Comparison of ENCODE assay signal across 16 mouse cellular contexts in genomic region chr4:63344295-63344694, GRCm38 (mm10). TPM values are rescaled to one million over a fixed set of nuclear protein-coding genes. Genes with fewer than 3 reads are reported as not detected.
DNase-seq lines count a peak whose midpoint lies in the region; ATAC-seq and TF ChIP-seq lines count a peak whose summit lies in the region.
"Had no signal": no experiment of that assay in that cellular context is flagged by ENCODE, and none has a peak within 500 bp of the region (broad histone marks: within the 10 kb centered on the region; RNA-seq: fewer than 3 reads in every experiment).

Gene Orm1 (plus strand): TSS chr4:63344560.

- peaks cover 2% of the 10 kb centered on the region; the same call in 1 of the 2 replicates for H3K79me2 ChIP-seq in liver, adult 2 months (ENCODE audit: control insufficient read depth, insufficient read depth, low read length)

- no peak within 1 kb of the TSS for H3K4me2 ChIP-seq in liver, embryonic 12.5 days
- H3K4me2 ChIP-seq in stomach, embryonic 15.5 days = no peak within 1 kb of the TSS
- no peak within 1 kb of the TSS for H3K4me2 ChIP-seq in intestine, postnatal 0 days (replicated peaks; ENCODE audit: low read depth)
- H3K4me2 ChIP-seq: forebrain, embryonic 13.5 days; liver, embryonic 13.5 days; midbrain, embryonic 11.5 days had no signal

- H3K36me3 ChIP-seq in liver, adult 2 months (ENCODE audit: control insufficient read depth, insufficient read depth, low read length) = 0 out of 2 replicates have a peak, but pooled peaks cover 2% of the 10 kb centered on the region
- H3K36me3 ChIP-seq in liver, embryonic 12.5 days = no peaks in the 10 kb centered on the region
- H3K36me3 ChIP-seq in stomach, embryonic 15.5 days = no peaks in the 10 kb centered on the region
- no peaks in the 10 kb centered on the region for H3K36me3 ChIP-seq in intestine, postnatal 0 days (ENCODE audit: control insufficient read depth, insufficient read depth)
- H3K36me3 ChIP-seq: liver, embryonic 13.5 days had no signal

- TF ChIP-seq CTCF in liver, adult 2 months (IDR thresholded peaks at IDR 0.05; ENCODE audit: low read depth, low read length) = no peak
- no peak for TF ChIP-seq CTCF in intestine, postnatal 0 days (IDR thresholded peaks at IDR 0.05; ENCODE audit: low read depth)

- peak; percentile 85 for TF ChIP-seq POLR2A in liver, adult 2 months (IDR thresholded peaks at IDR 0.05; ENCODE audit: extremely low read depth, insufficient read depth, low read length)

- peak within 1 kb of the TSS; percentile 57 for H3K4me3 ChIP-seq in liver, adult 2 months (ENCODE audit: insufficient read depth, low read depth, low read length)
- H3K4me3 ChIP-seq in liver, embryonic 12.5 days = no peak within 1 kb of the TSS
- H3K4me3 ChIP-seq in stomach, embryonic 15.5 days (replicated peaks) = no peak within 1 kb of the TSS
- no peak within 1 kb of the TSS for H3K4me3 ChIP-seq in intestine, postnatal 0 days (ENCODE audit: low read depth, low read length)
- H3K4me3 ChIP-seq: forebrain, embryonic 13.5 days; liver, embryonic 13.5 days had no signal

- 27% methylated on average over 8 of the region's 8 CpGs for WGBS in liver, adult 2 months
- 66% methylated on average over 8 of the region's 8 CpGs for WGBS in liver, embryonic 12.5 days (ENCODE audit: insufficient replicate concordance)
- WGBS in stomach, embryonic 15.5 days = 82% methylated on average over 8 of the region's 8 CpGs
- WGBS in intestine, postnatal 0 days = 80% methylated on average over 8 of the region's 8 CpGs

- peak within 1 kb of the TSS; percentile 91 for H3K27ac ChIP-seq in liver, adult 2 months (replicated peaks; ENCODE audit: insufficient read depth, low read depth, low read length)
- no peak within 1 kb of the TSS for H3K27ac ChIP-seq in liver, embryonic 12.5 days
- peak within 1 kb of the TSS; percentile 41 for H3K27ac ChIP-seq in stomach, embryonic 15.5 days
- H3K27ac ChIP-seq in intestine, postnatal 0 days (ENCODE audit: low read depth, low read length) = no peak within 1 kb of the TSS
- H3K27ac ChIP-seq: forebrain, embryonic 13.5 days; liver, embryonic 13.5 days had no signal

- peak; percentile 98 for DNase-seq in liver, adult 2 months (ENCODE audit: extremely low read depth, low read depth, low spot score)
- DNase-seq in adipocyte (ENCODE audit: low spot score) = peak; percentile 96
- DNase-seq in gonadal fat pad, adult 2 months (ENCODE audit: low read depth) = peak; percentile 87
- no peak for DNase-seq in heart, postnatal 4 days
- DNase-seq: embryo, embryonic 11 days; gastrocnemius, postnatal 10 days; heart, postnatal 10 days; liver, embryonic 13.5 days; right cerebral cortex, adult 18-20 months; thymus, postnatal 4 days had no signal

- H3K9me3 ChIP-seq in liver, embryonic 12.5 days (replicated peaks) = no peaks in the 10 kb centered on the region
- no peaks in the 10 kb centered on the region for H3K9me3 ChIP-seq in stomach, embryonic 15.5 days
- no peaks in the 10 kb centered on the region for H3K9me3 ChIP-seq in intestine, postnatal 0 days (ENCODE audit: control insufficient read depth)
- H3K9me3 ChIP-seq: forebrain, embryonic 13.5 days; liver, embryonic 13.5 days had no signal

- H3K4me1 ChIP-seq in liver, adult 2 months (ENCODE audit: control insufficient read depth, insufficient read depth, low read length) = peaks cover 29% of the 10 kb centered on the region
- H3K4me1 ChIP-seq in liver, embryonic 12.5 days = no peaks in the 10 kb centered on the region
- no peaks in the 10 kb centered on the region for H3K4me1 ChIP-seq in stomach, embryonic 15.5 days
- H3K4me1 ChIP-seq in intestine, postnatal 0 days (replicated peaks; ENCODE audit: control insufficient read depth, insufficient read depth, low read length) = no peaks in the 10 kb centered on the region
- H3K4me1 ChIP-seq: forebrain, embryonic 13.5 days; liver, embryonic 13.5 days had no signal

- H3K27me3 ChIP-seq in liver, adult 2 months (ENCODE audit: control insufficient read depth, insufficient read depth, low read length) = no peaks in the 10 kb centered on the region
- H3K27me3 ChIP-seq in liver, embryonic 12.5 days (replicated peaks) = 0 out of 2 replicates have a peak, but pooled peaks cover 5% of the 10 kb centered on the region
- no peaks in the 10 kb centered on the region for H3K27me3 ChIP-seq in stomach, embryonic 15.5 days (replicated peaks)
- H3K27me3 ChIP-seq in intestine, postnatal 0 days (replicated peaks; ENCODE audit: control insufficient read depth, insufficient read depth, low read length) = no peaks in the 10 kb centered on the region
- H3K27me3 ChIP-seq: forebrain, embryonic 13.5 days; liver, embryonic 13.5 days had no signal

- ATAC-seq in liver, embryonic 12.5 days = no peak
- ATAC-seq in stomach, embryonic 15.5 days (ENCODE audit: insufficient read depth, low FRiP score, low read depth) = no peak
- no peak for ATAC-seq in inflammation-experienced regulatory T-cells, adult 6 months
- ATAC-seq in intestine, postnatal 0 days = no peak
- ATAC-seq: forebrain, embryonic 13.5 days had no signal

- peak within 1 kb of the TSS; percentile 92 for H3K9ac ChIP-seq in liver, adult 2 months (ENCODE audit: low read depth, low read length)
- H3K9ac ChIP-seq in liver, embryonic 12.5 days = no peak within 1 kb of the TSS
- H3K9ac ChIP-seq in stomach, embryonic 15.5 days = no peak within 1 kb of the TSS
- no peak within 1 kb of the TSS for H3K9ac ChIP-seq in intestine, postnatal 0 days (ENCODE audit: low read depth, low read length)
- H3K9ac ChIP-seq: forebrain, embryonic 13.5 days; liver, embryonic 13.5 days had no signal

RNA-seq across cellular contexts. Expression of gene Orm1, which starts in this region (rescaled TPM):
- 1,235 and 2,595 TPM in 2 replicates for total RNA-seq in liver, adult 2 months (2014; rRNA removed)
- polyA plus RNA-seq in liver, adult 2 months (2012; rRNA removed) = 676 and 691 TPM in 2 replicates
- polyA plus RNA-seq in liver, embryonic 12.5 days (2016; fragmentation: Nextera tagmentation; extraction: Ambion mirVana) = not detected in 2 replicates
- polyA plus RNA-seq in gonadal fat pad, adult 2 months (2012; rRNA removed) = 73.9 and 228 TPM in 2 replicates
- polyA plus RNA-seq in stomach, embryonic 15.5 days (2015; fragmentation: Nextera tagmentation; extraction: Ambion mirVana) = 0.18 TPM in 1 of 2 replicates, not detected in the other
- not detected for polyA plus RNA-seq in inflammation-experienced regulatory T-cells, adult 6 months (2017; shearing (Covaris generic))
- polyA plus RNA-seq in intestine, postnatal 0 days (2015; fragmentation: Nextera tagmentation; extraction: Ambion mirVana) = not detected in 2 replicates
- not detected for total RNA-seq in heart, postnatal 4 days (2021)
- polyA plus RNA-seq: forebrain, embryonic 13.5 days; liver, embryonic 13.5 days; midbrain, embryonic 11.5 days had no signal

Comparison
In these comparisons a context has a peak if more than half of its experiments do, and no peak if none do; other contexts are left out.
1. RNA of gene Orm1 (total RNA-seq): 1,235 to 2,595 TPM in liver, adult 2 months; not detected in heart, postnatal 4 days; every median in the first group is over 1,000 times any median in the second.
2. RNA of gene Orm1 (polyA plus RNA-seq): 676 to 691 TPM in liver, adult 2 months and 73.9 to 228 TPM in gonadal fat pad, adult 2 months; 0.18 TPM in stomach, embryonic 15.5 days, not detected in liver, embryonic 12.5 days, not detected in inflammation-experienced regulatory T-cells, adult 6 months and not detected in intestine, postnatal 0 days; every median in the first group is over 10 times any median in the second.
3. H3K27ac ChIP-seq: peak in liver, adult 2 months (single experiment) and stomach, embryonic 15.5 days (single experiment); none in liver, embryonic 12.5 days (single experiment) and intestine, postnatal 0 days (single experiment).